Mouse (Mus musculus) cerebellum, adult 2 months (tissue): Measurements from ENCODE around the gene Cela3b.

ENCODE experiments used
- CTCF ChIP-seq: fragments of 200-500 bp; IDR thresholded peaks from 2 replicates; pipeline ENCODE4 v1.5.1; 2011; ENCODE audit warnings: low read depth, mild to moderate bottlenecking, control low read depth, low read length, moderate library complexity, borderline replicate concordance; ENCODE audit not compliant: insufficient read depth
- POLR2A ChIP-seq: fragments of 200-500 bp; IDR thresholded peaks from 2 replicates; pipeline ENCODE4 v1.6.1; 2011; ENCODE audit warnings: low read length, control low read depth, borderline replicate concordance; ENCODE audit not compliant: insufficient read depth

GRCm38 (mm10) chr4:137458861-137459260 is 28.5 kb upstream of the Cela3b start:
- TF ChIP-seq CTCF, result no peak
- no peak for TF ChIP-seq POLR2A
